Mouse (Mus musculus) forebrain, embryonic 10.5 days (tissue): ENCODE data around the gene Crtc2. TPM values are rescaled to one million over a fixed set of nuclear protein-coding genes. Genes with fewer than 3 reads are reported as not detected.

Source experiments
- DNase-seq: peaks from one replicate; pipeline ENCODE4 v3.0.0-alpha.2; 2017; ENCODE audit warnings: low spot score; ENCODE audit errors: extremely low spot score
- H3K27ac ChIP-seq: fragments of 300-500 bp; sonication (generic); 2 replicates; pipeline ENCODE4 v1.5.1; 2016; ENCODE audit warnings: mild to moderate bottlenecking
- H3K27me3 ChIP-seq: fragments of 300-500 bp; sonication (generic); 2 replicates; pipeline ENCODE4 v1.6.1; 2016; ENCODE audit warnings: mild to moderate bottlenecking; ENCODE audit not compliant: poor library complexity, severe bottlenecking
- H3K36me3 ChIP-seq: fragments of 300-500 bp; sonication (generic); replicated peaks from 2 replicates; pipeline ENCODE4 v1.6.1; 2016; ENCODE audit warnings: mild to moderate bottlenecking, moderate library complexity
- H3K4me1 ChIP-seq: fragments of 300-500 bp; sonication (generic); 2 replicates; pipeline ENCODE4 v1.6.1; 2016
- H3K4me3 ChIP-seq: fragments of 300-500 bp; sonication (generic); 2 replicates; pipeline ENCODE4 v1.5.1; 2016; ENCODE audit warnings: mild to moderate bottlenecking, moderate library complexity
- H3K9me3 ChIP-seq: fragments of 300-500 bp; sonication (generic); 2 replicates; pipeline ENCODE4 v1.6.1; 2016; ENCODE audit warnings: mild to moderate bottlenecking, moderate library complexity
- microRNA-seq: library from miRNA; unstranded; fragments of <30 nt; microRNA quantifications from one replicate; pipeline ENCODE4, GENCODE M21; 2017
- polyA plus RNA-seq: library from polyadenylated mRNA; unstranded; fragments of >200 nt; fragmentation: Nextera tagmentation; extraction: Ambion mirVana; gene quantifications from 2 replicates; pipeline ENCODE4 v1.2.1, GENCODE M21; 2016

Crtc2 gene
- polyA plus RNA-seq, 1 experiment from 2014 or later: 26.4 TPM

GRCm38 (mm10) chr3:90313367-90313766, 59.4 kb downstream of the Crtc2 start:
- no peak for DNase-seq
- Histone ChIP-seq H3K27ac (no peak overlapping the region), H3K4me3 (no peak overlapping the region), H3K36me3 (peaks cover 15% of the 10 kb centered on the region), H3K9me3 (no peaks in the 10 kb centered on the region), H3K4me1 (no peaks in the 10 kb centered on the region), H3K27me3 (no peaks in the 10 kb centered on the region)

Small RNA genes lying within 50 kb of the gene (microRNA-seq; reads per million reads assigned to microRNA genes)
- not detected for gene Mir7012

Other genes starting within 250 kb of the Crtc2 start
- gene 4933434E20Rik, start 202.5 kb upstream of the Crtc2 start, polyA plus RNA-seq: 210 and 216 TPM in 2 replicates
- 220 and 222 TPM in 2 replicates for gene Ubap2l, start 201.5 kb upstream of the Crtc2 start, polyA plus RNA-seq
- gene Tpm3, start 181.5 kb upstream of the Crtc2 start, polyA plus RNA-seq: 579 and 590 TPM in 2 replicates
- 0.61 and 0.64 TPM in 2 replicates for gene Nup210l, start 150.0 kb upstream of the Crtc2 start, polyA plus RNA-seq
- 1,069 and 1,078 TPM in 2 replicates for gene Rps27, start 40.5 kb upstream of the Crtc2 start, polyA plus RNA-seq
- gene Rab13, start 40.5 kb upstream of the Crtc2 start, polyA plus RNA-seq: 24.4 and 25.6 TPM in 2 replicates
- 89.4 and 96.6 TPM in 2 replicates for gene Jtb, start 22.6 kb upstream of the Crtc2 start, polyA plus RNA-seq
- gene Creb3l4, start 10.7 kb upstream of the Crtc2 start, polyA plus RNA-seq: 4.5 and 5.8 TPM in 2 replicates
- gene Slc39a1, start 6.0 kb upstream of the Crtc2 start, polyA plus RNA-seq: 69.6 and 75.4 TPM in 2 replicates
- 7.0 and 7.2 TPM in 2 replicates for gene Dennd4b, start 11.0 kb downstream of the Crtc2 start, polyA plus RNA-seq
- 12.4 and 14.4 TPM in 2 replicates for gene Gatad2b, start 39.0 kb downstream of the Crtc2 start, polyA plus RNA-seq
- 18.8 and 20.9 TPM in 2 replicates for gene Slc27a3, start 135.8 kb downstream of the Crtc2 start, polyA plus RNA-seq
- gene Ints3, start 179.5 kb downstream of the Crtc2 start, polyA plus RNA-seq: 40.9 and 41.9 TPM in 2 replicates
- gene Npr1, start 211.7 kb downstream of the Crtc2 start, polyA plus RNA-seq: 2.0 and 2.3 TPM in 2 replicates
- 344 and 355 TPM in 2 replicates for gene Ilf2, start 222.0 kb downstream of the Crtc2 start, polyA plus RNA-seq
- 58.9 and 59.6 TPM in 2 replicates for gene Snapin, start 236.9 kb downstream of the Crtc2 start, polyA plus RNA-seq